Mouse (Mus musculus): ENCODE results near the gene AU021092.

GRCm38 (mm10) chr16:5217341-5218133 lies 4.6 kb downstream of the AU021092 start:
- TF ChIP-seq CTCF (conservative IDR thresholded peaks at IDR 0.05; ENCODE audit: low read length) (no peak), POU5F1 (IDR thresholded peaks at IDR 0.05; ENCODE audit: borderline replicate concordance, low read length) (no peak), NANOG (IDR thresholded peaks at IDR 0.05; ENCODE audit: borderline replicate concordance, low read length) (no peak)
